Mouse (Mus musculus) liver, embryonic 13.5 days (tissue): Measurements from ENCODE around the gene Cryba1. TPM values are rescaled to one million over a fixed set of nuclear protein-coding genes. Genes with fewer than 3 reads are reported as not detected.

Experiments
- ATAC-seq: fragments of 200-750 bp; cut with Nextera tagmentation; 2 replicates; pipeline ENCODE4 v1.8.0; 2017; ENCODE audit warnings: low read depth, mild to moderate bottlenecking, moderate number of reproducible peaks, moderate library complexity
- DNase-seq: peaks from one replicate; pipeline ENCODE4 v3.0.0; 2022
- H3K27ac ChIP-seq: fragments of 300-500 bp; sonication (generic); 2 replicates; pipeline ENCODE4 v1.5.1; 2015; ENCODE audit warnings: moderate library complexity, mild to moderate bottlenecking, inconsistent platforms
- H3K27me3 ChIP-seq: fragments of 300-500 bp; sonication (generic); 2 replicates; pipeline ENCODE4 v1.6.1; 2015; ENCODE audit warnings: mild to moderate bottlenecking, inconsistent platforms
- H3K36me3 ChIP-seq: fragments of 300-500 bp; sonication (generic); 2 replicates; pipeline ENCODE4 v1.6.1; 2015; ENCODE audit warnings: mild to moderate bottlenecking, inconsistent platforms
- H3K4me1 ChIP-seq: fragments of 300-500 bp; sonication (generic); replicated peaks from 2 replicates; pipeline ENCODE4 v1.6.1; 2015; ENCODE audit warnings: inconsistent platforms
- H3K4me2 ChIP-seq: fragments of 300-500 bp; sonication (generic); 2 replicates; pipeline ENCODE4 v1.6.1; 2015; ENCODE audit warnings: inconsistent platforms, mild to moderate bottlenecking, moderate library complexity
- H3K4me3 ChIP-seq: fragments of 300-500 bp; sonication (generic); replicated peaks from 2 replicates; pipeline ENCODE4 v1.5.1; 2015; ENCODE audit warnings: mild to moderate bottlenecking, inconsistent platforms
- H3K9ac ChIP-seq: fragments of 300-500 bp; sonication (generic); 2 replicates; pipeline ENCODE4 v1.6.1; 2015; ENCODE audit warnings: mild to moderate bottlenecking, inconsistent platforms
- H3K9me3 ChIP-seq: fragments of 300-500 bp; sonication (generic); replicated peaks from 2 replicates; pipeline ENCODE4 v1.6.1; 2016; ENCODE audit warnings: inconsistent platforms
- WGBS: fragments of 180-500 bp; shearing (Covaris S2); methylation state at CpG from one replicate; pipeline ENCODE4 v1.1.7; 2015; ENCODE audit not compliant: insufficient replicate concordance; 5-methylcytosine and 5-hydroxymethylcytosine counted together
- polyA plus RNA-seq: library from polyadenylated mRNA; unstranded; fragments of >200 nt; fragmentation: Nextera tagmentation; extraction: Ambion mirVana; gene quantifications from 2 replicates; pipeline ENCODE4 v1.2.1, GENCODE M21; 2015

Cryba1 gene
- polyA plus RNA-seq, 1 experiment from 2014 or later, result not detected

- ATAC-seq, result no peak
- H3K36me3 ChIP-seq, result peaks cover 24% of the 10 kb centered on the region
- H3K9ac ChIP-seq, result no peak overlapping the region
- no peaks in the 10 kb centered on the region for H3K9me3 ChIP-seq
- 89% methylated on average over 3 of the region's 3 CpGs for WGBS
- no peak overlapping the region for H3K27ac ChIP-seq
- no peak for DNase-seq
- no peak overlapping the region for H3K4me3 ChIP-seq
- H3K27me3 ChIP-seq, result no peaks in the 10 kb centered on the region
- H3K4me1 ChIP-seq, result no peaks in the 10 kb centered on the region
- H3K4me2 ChIP-seq, result no peak overlapping the region
Measured at GRCm38 (mm10) chr11:77713736-77714135, 11.3 kb downstream of the Cryba1 start.

GRCm38 (mm10) chr11:77709039-77709438 lies 16.0 kb downstream of the Cryba1 start:
- no peak overlapping the region for H3K9ac ChIP-seq
- no peaks in the 10 kb centered on the region for H3K9me3 ChIP-seq
- no peak overlapping the region for H3K4me3 ChIP-seq
- WGBS, result 80% methylated on average over 3 of the region's 3 CpGs
- ATAC-seq (no peak), DNase-seq (no peak)
- no peaks in the 10 kb centered on the region for H3K27me3 ChIP-seq
- no peak overlapping the region for H3K4me2 ChIP-seq
- no peak overlapping the region for H3K27ac ChIP-seq
- H3K36me3 ChIP-seq, result peaks cover 52% of the 10 kb centered on the region
- H3K4me1 ChIP-seq, result no peaks in the 10 kb centered on the region

- no peak for DNase-seq
- no peak overlapping the region for H3K9ac ChIP-seq
- no peak overlapping the region for H3K4me2 ChIP-seq
- H3K27me3 ChIP-seq, result no peaks in the 10 kb centered on the region
- H3K27ac ChIP-seq, result no peak overlapping the region
- ATAC-seq, result no peak
- H3K4me3 ChIP-seq, result no peak overlapping the region
- H3K9me3 ChIP-seq, result no peaks in the 10 kb centered on the region
- WGBS, result 54% methylated on average over 3 of the region's 3 CpGs
- H3K36me3 ChIP-seq, result peaks cover 65% of the 10 kb centered on the region
- no peaks in the 10 kb centered on the region for H3K4me1 ChIP-seq
Measured at GRCm38 (mm10) chr11:77705920-77706319, 19.2 kb downstream of the Cryba1 start.

- Histone ChIP-seq H3K36me3 (peaks cover 71% of the 10 kb centered on the region), H3K9me3 (no peaks in the 10 kb centered on the region), H3K4me1 (peaks cover 39% of the 10 kb centered on the region), H3K4me2 (no peak overlapping the region), H3K9ac (no peak overlapping the region), H3K27ac (no peak overlapping the region), H3K4me3 (no peak overlapping the region), H3K27me3 (no peaks in the 10 kb centered on the region)
- ATAC-seq (no peak), DNase-seq (no peak)
- 50% methylated on average over 2 of the region's 2 CpGs for WGBS
Measured at GRCm38 (mm10) chr11:77697232-77697631, 27.9 kb downstream of the Cryba1 start.

- no peak overlapping the region for H3K4me2 ChIP-seq
- H3K9me3 ChIP-seq, result no peaks in the 10 kb centered on the region
- no peaks in the 10 kb centered on the region for H3K27me3 ChIP-seq
- 77% methylated on average over 3 of the region's 3 CpGs for WGBS
- H3K4me1 ChIP-seq, result peaks cover 55% of the 10 kb centered on the region
- H3K9ac ChIP-seq, result no peak overlapping the region
- no peak overlapping the region for H3K4me3 ChIP-seq
- peaks cover 72% of the 10 kb centered on the region for H3K36me3 ChIP-seq
- DNase-seq, result no peak
- no peak for ATAC-seq
- no peak overlapping the region for H3K27ac ChIP-seq
Measured at GRCm38 (mm10) chr11:77693026-77693425, 32.1 kb downstream of the Cryba1 start.

GRCm38 (mm10) chr11:77687541-77688131 lies 37.4 kb downstream of the Cryba1 start:
- DNase-seq (peak; percentile 26), ATAC-seq (no peak)
- H3K27ac ChIP-seq, result peak overlapping the region; percentile 97
- H3K4me2 ChIP-seq, result peak overlapping the region; percentile 88
- peak overlapping the region; percentile 95 for H3K4me3 ChIP-seq
- peak overlapping the region; percentile 98 for H3K9ac ChIP-seq
- WGBS, result under 1% methylated on average over 24 of the region's 40 CpGs
- no peaks in the 10 kb centered on the region for H3K27me3 ChIP-seq
- peaks cover 31% of the 10 kb centered on the region for H3K36me3 ChIP-seq
- peaks cover 38% of the 10 kb centered on the region for H3K4me1 ChIP-seq
- no peaks in the 10 kb centered on the region for H3K9me3 ChIP-seq

- H3K4me1 ChIP-seq, result peaks cover 32% of the 10 kb centered on the region
- DNase-seq (peak; percentile 58), ATAC-seq (peak; percentile 22)
- no peaks in the 10 kb centered on the region for H3K27me3 ChIP-seq
- H3K36me3 ChIP-seq, result peaks cover 25% of the 10 kb centered on the region
- peak overlapping the region; percentile 98 for H3K9ac ChIP-seq
- H3K27ac ChIP-seq, result peak overlapping the region; percentile 97
- H3K4me3 ChIP-seq, result peak overlapping the region; percentile 95
- H3K9me3 ChIP-seq, result no peaks in the 10 kb centered on the region
- H3K4me2 ChIP-seq, result peak overlapping the region; percentile 88
- WGBS, result 0% methylated on average over 44 of the region's 76 CpGs
Measured at GRCm38 (mm10) chr11:77686841-77687540, 38.1 kb downstream of the Cryba1 start.

GRCm38 (mm10) chr11:77686346-77686840 lies 38.7 kb downstream of the Cryba1 start:
- ATAC-seq (peak; percentile 38), DNase-seq (peak; percentile 42)
- H3K36me3 ChIP-seq, result peaks cover 19% of the 10 kb centered on the region
- under 1% methylated on average over 29 of the region's 30 CpGs for WGBS
- H3K9me3 ChIP-seq, result no peaks in the 10 kb centered on the region
- no peaks in the 10 kb centered on the region for H3K27me3 ChIP-seq
- H3K27ac ChIP-seq, result peak overlapping the region; percentile 97
- H3K9ac ChIP-seq, result peak overlapping the region; percentile 98
- H3K4me1 ChIP-seq, result peaks cover 26% of the 10 kb centered on the region
- H3K4me2 ChIP-seq, result peak overlapping the region; percentile 88
- peak overlapping the region; percentile 95 for H3K4me3 ChIP-seq

- Histone ChIP-seq H3K4me1 (peaks cover 20% of the 10 kb centered on the region), H3K27me3 (no peaks in the 10 kb centered on the region), H3K9me3 (no peaks in the 10 kb centered on the region), H3K36me3 (peaks cover 12% of the 10 kb centered on the region; the same call in 1 of the 2 replicates), H3K27ac (peak within 1 kb of the TSS; percentile 97), H3K9ac (peak within 1 kb of the TSS; percentile 98), H3K4me3 (peak within 1 kb of the TSS; percentile 95), H3K4me2 (peak within 1 kb of the TSS; percentile 88)
- DNase-seq, result peak; percentile 99
- under 1% methylated on average over 38 of the region's 38 CpGs for WGBS
- ATAC-seq, result peak; percentile 95
Measured at GRCm38 (mm10) chr11:77685383-77686265, 39.5 kb downstream of the Cryba1 start, which contains the start of gene Nufip2. Nufip2 (plus strand) TSS chr11:77686155.

GRCm38 (mm10) chr11:77684896-77685295 lies 40.2 kb downstream of the Cryba1 start:
- Histone ChIP-seq H3K9ac (no peak overlapping the region), H3K36me3 (peaks cover 4% of the 10 kb centered on the region; the same call in 1 of the 2 replicates), H3K27me3 (no peaks in the 10 kb centered on the region), H3K4me3 (no peak overlapping the region), H3K9me3 (no peaks in the 10 kb centered on the region), H3K4me2 (peak overlapping the region; percentile 22; the same call in 1 of the 2 replicates), H3K4me1 (peaks cover 20% of the 10 kb centered on the region), H3K27ac (no peak overlapping the region)
- ATAC-seq, result no peak
- WGBS, result 36% methylated on average over 2 of the region's 2 CpGs
- no peak for DNase-seq

- H3K4me3 ChIP-seq, result no peak overlapping the region
- no peaks in the 10 kb centered on the region for H3K27me3 ChIP-seq
- no peak overlapping the region for H3K9ac ChIP-seq
- no peak overlapping the region for H3K4me2 ChIP-seq
- H3K27ac ChIP-seq, result no peak overlapping the region
- H3K4me1 ChIP-seq, result peaks cover 6% of the 10 kb centered on the region; the same call in 1 of the 2 replicates
- 32% methylated on average over 2 of the region's 2 CpGs for WGBS
- H3K9me3 ChIP-seq, result no peaks in the 10 kb centered on the region
- no peaks in the 10 kb centered on the region for H3K36me3 ChIP-seq
- ATAC-seq (no peak), DNase-seq (no peak)
Measured at GRCm38 (mm10) chr11:77680018-77680417, 45.1 kb downstream of the Cryba1 start.
